Mouse (Mus musculus) embryonic fibroblast, embryonic 13.5 days (primary cell): ENCODE measurements around the gene Mapk6. TPM values are rescaled to one million over a fixed set of nuclear protein-coding genes. Genes with fewer than 3 reads are reported as not detected.
A peak's percentile ranks its signal among the peaks of the same experiment; 100 is the strongest.
"Not testable (repeated sequence)": the region's sequence is repeated elsewhere in the genome, so short reads cannot be mapped to it uniquely, and the experiment has no call there.

Source experiments
- H3K27ac ChIP-seq: 2 replicates; pipeline ENCODE4 v1.5.1; 2012; ENCODE audit warnings: low read length, control low read depth, inconsistent platforms; ENCODE audit not compliant: insufficient read depth
- H3K4me1 ChIP-seq: 2 replicates; pipeline ENCODE4 v1.6.1; 2011; ENCODE audit warnings: low read length; ENCODE audit not compliant: control insufficient read depth, insufficient read depth
- H3K4me3 ChIP-seq: 2 replicates; pipeline ENCODE4 v1.5.1; 2011; ENCODE audit warnings: mild to moderate bottlenecking, control low read depth, low read length; ENCODE audit not compliant: insufficient read depth
- CTCF ChIP-seq: IDR thresholded peaks from 2 replicates; pipeline ENCODE4 v1.5.1; 2011; ENCODE audit warnings: mild to moderate bottlenecking, control low read depth, low read length, moderate library complexity, borderline replicate concordance; ENCODE audit not compliant: insufficient read depth
- POLR2A ChIP-seq: IDR thresholded peaks from 2 replicates; pipeline ENCODE4 v1.6.1; 2011; ENCODE audit warnings: low read depth, mild to moderate bottlenecking, control low read depth, low read length, moderate library complexity
- polyA plus RNA-seq: library from polyadenylated mRNA; stranded (reverse); fragments of >200 nt; gene quantifications from 2 replicates; pipeline ENCODE4 v1.2.4, GENCODE M21; 2011; ENCODE audit warnings: low read depth; ENCODE audit not compliant: missing spikeins, insufficient read length

Mapk6 gene
- polyA plus RNA-seq, result 107 and 120 TPM in 2 replicates

GRCm38 (mm10) chr9:75409852-75410378 lies at the start of gene Mapk6:
Gene Mapk6 (minus strand): TSS chr9:75410005.
- TF ChIP-seq CTCF, result no peak
- TF ChIP-seq POLR2A, result peak; percentile 72
- Histone ChIP-seq H3K4me1 (peaks cover 11% of the 10 kb centered on the region), H3K27ac (peak within 1 kb of the TSS; percentile 94), H3K4me3 (peak within 1 kb of the TSS; percentile 98)

GRCm38 (mm10) chr9:75455684-75456083 lies 45.9 kb upstream of the Mapk6 start:
- H3K27ac ChIP-seq, result no peak overlapping the region
- no peaks in the 10 kb centered on the region for H3K4me1 ChIP-seq
- H3K4me3 ChIP-seq, result no peak overlapping the region
- TF ChIP-seq POLR2A (no peak), CTCF (no peak)

GRCm38 (mm10) chr9:75453994-75454393 lies 44.2 kb upstream of the Mapk6 start:
- TF ChIP-seq POLR2A (no peak), CTCF (no peak)
- no peak overlapping the region for H3K27ac ChIP-seq
- H3K4me3 ChIP-seq, result no peak overlapping the region
- no peaks in the 10 kb centered on the region for H3K4me1 ChIP-seq

GRCm38 (mm10) chr9:75448021-75448420 lies 38.2 kb upstream of the Mapk6 start:
- Histone ChIP-seq H3K27ac (no peak overlapping the region), H3K4me1 (peaks cover 3% of the 10 kb centered on the region; the same call in 1 of the 2 replicates)

GRCm38 (mm10) chr9:75446574-75446973 lies 36.8 kb upstream of the Mapk6 start:
- not testable (repeated sequence) for H3K4me1 ChIP-seq, H3K27ac ChIP-seq, H3K4me3 ChIP-seq

More at GRCm38 (mm10) chr9:75448021-75448420, 38.2 kb upstream of the Mapk6 start:
- H3K4me3 ChIP-seq, result no peak overlapping the region
- no peak for TF ChIP-seq POLR2A
- no peak for TF ChIP-seq CTCF

GRCm38 (mm10) chr9:75444981-75445380 lies 35.2 kb upstream of the Mapk6 start:
- H3K4me3 ChIP-seq, result no peak overlapping the region
- H3K27ac ChIP-seq, result no peak overlapping the region
- TF ChIP-seq CTCF (no peak), POLR2A (no peak)
- peaks cover 6% of the 10 kb centered on the region; the same call in 1 of the 2 replicates for H3K4me1 ChIP-seq

GRCm38 (mm10) chr9:75441691-75442131 lies 31.9 kb upstream of the Mapk6 start:
- Histone ChIP-seq H3K27ac (no peak overlapping the region), H3K4me3 (peak overlapping the region; percentile 85), H3K4me1 (peaks cover 2% of the 10 kb centered on the region; the same call in 1 of the 2 replicates)
- peak; percentile 33; the same call in 1 of the 2 replicates for TF ChIP-seq POLR2A
- TF ChIP-seq CTCF, result no peak

GRCm38 (mm10) chr9:75440796-75441666 lies 31.2 kb upstream of the Mapk6 start, which contains the start of gene Leo1:
Gene Leo1 (plus strand): TSS chr9:75441524.
- H3K4me1 ChIP-seq, result peaks cover 2% of the 10 kb centered on the region; the same call in 1 of the 2 replicates
- peak within 1 kb of the TSS; percentile 85 for H3K4me3 ChIP-seq
- no peak for TF ChIP-seq CTCF
- peak; percentile 80 for TF ChIP-seq POLR2A
- peak within 1 kb of the TSS; percentile 84 for H3K27ac ChIP-seq

GRCm38 (mm10) chr9:75437653-75438385 lies 28.0 kb upstream of the Mapk6 start:
- Histone ChIP-seq H3K27ac (no peak overlapping the region), H3K4me1 (peaks cover 6% of the 10 kb centered on the region), H3K4me3 (no peak overlapping the region)
- TF ChIP-seq CTCF, result no peak
- no peak for TF ChIP-seq POLR2A
